Mouse (Mus musculus) adrenal gland, postnatal 4 days (tissue): ENCODE results near the gene Pnp2. TPM values are rescaled to one million over a fixed set of nuclear protein-coding genes. Genes with fewer than 3 reads are reported as not detected.

ENCODE experiments used
- DNase-seq, 2 experiments: peaks; one replicate each; pipeline ENCODE4 v3.0.0; 2021 to 2022; ENCODE audit warnings: low spot score in 2 of 2, mixed read lengths in 2 of 2
- total RNA-seq, 2 experiments: library from RNA; stranded (reverse); gene quantifications; 2 replicates each; pipeline ENCODE4 v1.2.3; 2021

Pnp2 gene
- total RNA-seq, 2 experiments from 2014 or later: 1.4 to 2.5 TPM

DNA sequence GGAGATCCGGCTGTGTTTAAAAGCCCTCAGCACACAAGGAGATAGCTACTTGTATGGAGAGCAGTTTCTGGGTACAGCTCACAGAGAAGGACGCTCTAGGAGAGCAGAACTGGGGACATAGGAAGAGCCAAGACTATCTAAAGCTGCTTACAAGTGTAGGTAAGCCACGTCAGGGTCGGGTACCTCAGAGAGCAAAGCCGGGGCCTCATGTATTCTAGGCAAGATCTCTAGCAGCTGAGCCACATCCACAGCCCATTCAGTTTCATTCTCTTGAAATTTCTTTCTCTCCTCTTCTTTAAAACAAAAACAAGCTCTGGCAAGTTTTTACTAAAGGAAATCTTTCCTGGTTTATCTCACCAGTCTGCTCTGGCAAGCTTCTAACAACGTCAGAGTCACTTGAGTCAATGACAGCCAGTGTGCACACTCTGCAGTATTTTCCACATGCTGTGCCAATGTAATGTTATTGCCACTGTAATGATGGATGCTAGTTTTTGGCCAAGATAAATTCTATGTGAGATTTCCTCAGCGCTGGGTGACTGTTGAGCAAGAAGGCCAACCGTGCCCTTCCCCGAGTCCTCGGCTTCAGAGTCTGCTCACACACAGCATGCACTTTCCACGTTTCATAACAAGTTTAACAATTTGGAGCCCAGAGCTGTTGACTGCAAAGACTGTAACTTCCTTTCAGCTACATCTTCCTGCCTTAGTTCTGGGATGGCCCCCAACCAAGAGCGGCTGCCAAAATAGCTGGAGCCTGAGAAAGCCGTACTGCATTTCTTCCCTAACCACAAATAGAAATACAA is 52.3 kb downstream of the Pnp2 start:
- peak in 1 of 2 experiments; percentile 34 for DNase-seq

DNA sequence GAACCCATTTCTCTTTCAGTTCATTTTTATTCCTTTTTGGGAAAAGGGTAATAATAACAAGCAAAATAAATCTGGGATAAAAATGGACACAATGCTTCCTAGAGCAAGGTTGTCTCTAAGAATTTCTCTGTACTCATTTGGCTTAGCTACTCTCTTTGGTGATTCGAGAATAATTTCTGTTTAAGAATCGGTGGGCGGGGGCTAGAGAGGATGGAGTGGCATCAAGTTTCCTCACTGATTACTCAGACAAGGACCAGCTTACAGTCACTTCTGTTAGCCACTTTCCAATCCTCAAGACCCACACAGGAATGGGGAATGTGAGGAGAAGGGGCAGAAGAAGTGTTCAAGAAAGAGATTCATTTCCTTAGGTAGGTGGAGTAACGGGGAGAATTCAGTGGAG is 53.0 kb downstream of the Pnp2 start:
- no peak for DNase-seq

DNA sequence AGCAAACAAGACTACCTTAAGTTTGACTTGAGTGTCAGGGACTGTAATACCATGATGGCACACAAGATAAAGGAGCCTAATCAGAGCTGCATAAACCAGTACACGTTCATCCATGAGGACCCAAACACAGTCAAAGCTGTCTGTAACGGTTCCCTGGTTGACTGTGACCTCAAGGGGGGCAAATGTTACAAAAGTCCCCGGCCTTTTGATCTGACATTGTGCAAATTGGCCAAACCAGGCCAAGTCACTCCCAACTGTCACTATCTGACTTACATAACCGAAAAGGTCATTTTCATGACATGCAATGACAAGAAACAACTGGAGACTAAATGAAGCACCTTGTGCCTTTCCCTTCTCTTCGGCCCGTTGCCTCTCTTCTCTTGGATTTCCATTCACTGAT is 53.8 kb downstream of the Pnp2 start:
- DNase-seq: no peak

Other genes with a start within 250 kb of the Pnp2 start
- not detected for gene Olfr748, start 248.6 kb upstream of the Pnp2 start, total RNA-seq
- gene Olfr749, start 210.9 kb upstream of the Pnp2 start, total RNA-seq: not detected
- 10 to 100 TPM; 61.8 to 71.8 TPM for gene Ttc5, start 170.5 kb upstream of the Pnp2 start, total RNA-seq
- not detected for gene Ccnb1ip1, start 148.3 kb upstream of the Pnp2 start, total RNA-seq
- 10 to 100 TPM; 48.2 to 57.3 TPM for gene Parp2, start 148.2 kb upstream of the Pnp2 start, total RNA-seq
- gene Tep1, start 85.4 kb upstream of the Pnp2 start, total RNA-seq: 10 to 100 TPM; 19.1 to 20.6 TPM
- 1 to 10 TPM; 1.4 to 1.7 TPM for gene Klhl33, start 58.5 kb upstream of the Pnp2 start, total RNA-seq
- gene Osgep, start 31.1 kb upstream of the Pnp2 start, total RNA-seq: 10 to 100 TPM; 62.9 to 66.0 TPM
- 100 to 1,000 TPM; 100 to 106 TPM for gene Apex1, start 31.0 kb upstream of the Pnp2 start, total RNA-seq
- gene Pip4p1, start 25.1 kb upstream of the Pnp2 start, total RNA-seq: 10 to 100 TPM; 49.5 to 57.8 TPM
- gene Pnp, start 24.9 kb upstream of the Pnp2 start, total RNA-seq: 10 to 100 TPM; 36.8 to 39.4 TPM
- gene Gm49342, start 11.5 kb upstream of the Pnp2 start, total RNA-seq: 10 to 100 TPM; 28.1 to 33.3 TPM
- gene Rnase10, start 51.8 kb downstream of the Pnp2 start, total RNA-seq: under 1 TPM in 1 of 2 experiments, not detected in 1; 0.25 TPM
- not detected for gene Rnase9, start 85.9 kb downstream of the Pnp2 start, total RNA-seq
- not detected for gene Rnase11, start 94.2 kb downstream of the Pnp2 start, total RNA-seq
- under 1 TPM in 1 of 2 experiments, not detected in 1; 0.64 TPM for gene Rnase12, start 101.7 kb downstream of the Pnp2 start, total RNA-seq
- not detected for gene Olfr750, start 118.4 kb downstream of the Pnp2 start, total RNA-seq
- gene Rnase4, start 135.1 kb downstream of the Pnp2 start, total RNA-seq: 10 to 100 TPM; 59.1 to 73.4 TPM
- 10 to 100 TPM in 1 of 2 experiments, 1 to 10 TPM in 1; 9.9 to 10.7 TPM for gene Ang, start 135.2 kb downstream of the Pnp2 start, total RNA-seq
- under 1 TPM in 1 of 2 experiments, not detected in 1; 0.28 TPM for gene Eddm3b, start 158.4 kb downstream of the Pnp2 start, total RNA-seq
- 1 to 10 TPM in 1 of 2 experiments, under 1 TPM in 1; 0.84 to 1.6 TPM for gene Rnase6, start 167.9 kb downstream of the Pnp2 start, total RNA-seq
- gene Rnase1, start 190.8 kb downstream of the Pnp2 start, total RNA-seq: 100 to 1,000 TPM in 1 of 2 experiments, not detected in 1; 401 TPM
- gene Rnase2b, start 206.3 kb downstream of the Pnp2 start, total RNA-seq: not detected
- gene Ang2, start 243.2 kb downstream of the Pnp2 start, total RNA-seq: not detected
- not detected for gene Ear14, start 247.4 kb downstream of the Pnp2 start, total RNA-seq